Mouse (Mus musculus): ENCODE results near the gene Pld2.
A peak's percentile ranks its signal among the peaks of the same experiment; 100 is the strongest.
"Not testable (repeated sequence)": the region's sequence is repeated elsewhere in the genome, so short reads cannot be mapped to it uniquely, and the experiment has no call there.

The Pld2 gene

GRCm38 (mm10) chr11:70539877-70540587 is at the start of gene Pld2:
Gene Pld2, plus strand, starts transcription at chr11:70540064.
- DNase-seq (ENCODE audit: low spot score): peak; percentile 78

GRCm38 (mm10) chr11:70499566-70500475 is 40.0 kb upstream of the Pld2 start:
- no peak for DNase-seq (ENCODE audit: low spot score)

GRCm38 (mm10) chr11:70500476-70500812 is 39.4 kb upstream of the Pld2 start:
- no peak for DNase-seq (ENCODE audit: low spot score)

GRCm38 (mm10) chr11:70502018-70502417 is 37.8 kb upstream of the Pld2 start:
- DNase-seq (ENCODE audit: low spot score): no peak

- no peak for DNase-seq (ENCODE audit: low spot score)
These were observed 34.9 kb upstream of the Pld2 start, which contains the start of gene Tm4sf5 for GRCm38 (mm10) chr11:70504970-70505369. Gene Tm4sf5, plus strand, starts transcription at chr11:70505244.

- DNase-seq (ENCODE audit: low spot score): peak; percentile 65
These were observed 33.5 kb upstream of the Pld2 start for GRCm38 (mm10) chr11:70506385-70506784.

- no peak for DNase-seq (ENCODE audit: low spot score)
These were observed 32.8 kb upstream of the Pld2 start for GRCm38 (mm10) chr11:70506962-70507515.

GRCm38 (mm10) chr11:70509753-70510564 is 29.9 kb upstream of the Pld2 start:
- DNase-seq (ENCODE audit: low spot score): peak; percentile 18

GRCm38 (mm10) chr11:70511242-70511641 is 28.6 kb upstream of the Pld2 start:
- no peak for DNase-seq (ENCODE audit: low spot score)

GRCm38 (mm10) chr11:70511825-70512224 is 28.0 kb upstream of the Pld2 start:
- no peak for DNase-seq (ENCODE audit: low spot score)

- DNase-seq (ENCODE audit: low spot score): no peak
These were observed 27.0 kb upstream of the Pld2 start for GRCm38 (mm10) chr11:70512709-70513342.

GRCm38 (mm10) chr11:70513520-70513919 is 26.3 kb upstream of the Pld2 start:
- no peak for DNase-seq (ENCODE audit: low spot score)

- no peak for DNase-seq (ENCODE audit: low spot score)
These were observed 25.6 kb upstream of the Pld2 start, which contains the start of gene Vmo1 for GRCm38 (mm10) chr11:70514288-70514687. Gene Vmo1, minus strand, starts transcription at chr11:70514616.

- DNase-seq (ENCODE audit: low spot score): no peak
These were observed 23.5 kb upstream of the Pld2 start for GRCm38 (mm10) chr11:70516352-70516751.

GRCm38 (mm10) chr11:70518436-70518835 is 21.4 kb upstream of the Pld2 start:
- DNase-seq (ENCODE audit: low spot score): no peak

GRCm38 (mm10) chr11:70518923-70519322 is 20.9 kb upstream of the Pld2 start, which contains the start of gene Gltpd2:
Gene Gltpd2, plus strand, starts transcription at chr11:70519196.
- no peak for DNase-seq (ENCODE audit: low spot score)

GRCm38 (mm10) chr11:70520178-70520769 is 19.6 kb upstream of the Pld2 start:
- peak; percentile 16 for DNase-seq (ENCODE audit: low spot score)

GRCm38 (mm10) chr11:70523306-70523989 is 16.4 kb upstream of the Pld2 start:
- not testable (repeated sequence) for DNase-seq (ENCODE audit: low spot score)

- no peak for DNase-seq (ENCODE audit: low spot score)
These were observed 15.1 kb upstream of the Pld2 start for GRCm38 (mm10) chr11:70524782-70525181.

- DNase-seq (ENCODE audit: low spot score): peak; percentile 77
These were observed 14.6 kb upstream of the Pld2 start, which contains the start of gene Psmb6 for GRCm38 (mm10) chr11:70525184-70525678. Gene Psmb6, plus strand, starts transcription at chr11:70525367.

All from urinary bladder, postnatal 25 days (tissue).